ENCODE assay signal across 11 mouse cellular contexts in genomic region chr6:102363880-102364279, GRCm38 (mm10).
"Had no signal": no experiment of that assay in that cellular context is flagged by ENCODE, and none has a peak within 500 bp of the region (broad histone marks: within the 10 kb centered on the region; RNA-seq: fewer than 3 reads in every experiment).

No protein-coding gene starts in this region.

- DNase-seq: kidney, postnatal 14 days; kidney, postnatal 4 days; liver, embryonic 13.5 days; lung, adult 2 months; lung, postnatal 14 days; lung, postnatal 4 days; midbrain, embryonic 14.5 days; thymus, adult 18-20 months; thymus, postnatal 36 days had no signal

- H3K4me1 ChIP-seq: liver, embryonic 13.5 days had no signal

- H3K27me3 ChIP-seq: liver, embryonic 13.5 days had no signal

- H3K27ac ChIP-seq: left cerebral cortex, adult 2 months; liver, embryonic 13.5 days had no signal

- H3K4me3 ChIP-seq: left cerebral cortex, adult 2 months; liver, embryonic 13.5 days had no signal

- H3K36me3 ChIP-seq: liver, embryonic 13.5 days had no signal

- H3K9me3 ChIP-seq: liver, embryonic 13.5 days had no signal

- H3K4me2 ChIP-seq: liver, embryonic 13.5 days; midbrain, embryonic 11.5 days had no signal

- H3K9ac ChIP-seq: liver, embryonic 13.5 days had no signal
